Mouse (Mus musculus): ENCODE measurements around the gene Il24.

The Il24 gene

DNA sequence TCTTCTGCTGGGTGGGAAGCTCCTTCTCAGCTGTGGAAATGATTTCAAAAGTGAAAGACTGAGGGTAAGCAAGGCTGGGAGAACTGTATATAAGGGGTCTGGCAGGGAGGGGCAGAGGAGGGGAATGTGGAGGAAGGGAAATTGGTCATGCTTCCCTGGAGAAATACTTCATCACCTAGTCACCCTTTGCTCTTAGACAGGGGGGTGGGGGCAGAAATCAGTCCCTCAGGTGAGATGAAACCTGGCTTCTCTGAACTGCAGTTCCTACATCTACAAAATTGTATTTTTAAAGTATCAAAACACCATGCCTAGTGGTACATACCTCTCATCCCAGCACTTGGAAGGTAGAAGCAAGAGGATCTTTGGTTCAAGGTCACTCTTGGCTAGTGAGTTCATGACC lies at the start of gene Il24:
Gene Il24, minus strand, starts transcription at position 101 of the 400 bp plus-strand sequence.
- no peak for DNase-seq (ENCODE audit: low spot score in 2 of 2)

DNA sequence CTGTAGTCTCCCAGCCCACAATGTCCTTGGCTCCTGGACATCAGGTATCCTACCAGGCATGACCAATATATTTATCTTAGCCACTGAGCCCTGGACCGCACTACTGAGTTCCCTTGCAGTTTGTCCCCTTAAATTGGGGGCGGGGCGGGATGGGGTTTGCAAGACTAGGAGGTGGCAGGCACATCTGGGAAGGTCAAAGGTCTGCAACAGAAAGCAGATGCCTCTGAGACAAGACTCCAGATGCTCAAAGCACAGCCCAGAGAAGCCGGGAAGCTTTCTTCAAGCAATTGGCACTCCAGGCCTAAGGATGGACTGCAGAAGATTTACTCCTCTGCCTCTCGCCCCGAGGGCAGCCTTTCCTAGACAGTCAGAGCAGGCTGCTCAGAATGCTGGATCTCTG lies 49.1 kb upstream of the Il24 start:
- DNase-seq (ENCODE audit: low spot score in 2 of 2): no peak

DNA sequence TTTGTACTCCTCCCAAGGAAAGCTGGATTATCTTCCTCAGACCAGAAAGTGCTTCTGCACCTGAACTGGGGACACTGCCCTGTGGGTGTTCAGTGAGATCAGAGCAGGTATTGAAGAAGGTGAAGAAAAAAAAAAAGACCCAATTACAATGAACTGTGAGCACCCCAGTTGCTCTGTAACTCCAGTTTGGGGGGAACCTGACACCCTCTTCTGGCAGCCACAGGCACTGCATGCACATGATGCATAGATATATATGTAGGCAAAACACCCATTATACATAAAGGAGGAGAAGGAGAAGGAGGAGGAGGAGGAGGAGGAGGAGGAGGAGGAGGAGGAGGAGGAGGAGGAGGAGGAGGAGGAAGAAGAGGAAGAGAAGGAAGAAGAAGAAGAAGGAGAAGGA lies 39.2 kb upstream of the Il24 start:
- DNase-seq (ENCODE audit: low spot score in 2 of 2): no peak

DNA sequence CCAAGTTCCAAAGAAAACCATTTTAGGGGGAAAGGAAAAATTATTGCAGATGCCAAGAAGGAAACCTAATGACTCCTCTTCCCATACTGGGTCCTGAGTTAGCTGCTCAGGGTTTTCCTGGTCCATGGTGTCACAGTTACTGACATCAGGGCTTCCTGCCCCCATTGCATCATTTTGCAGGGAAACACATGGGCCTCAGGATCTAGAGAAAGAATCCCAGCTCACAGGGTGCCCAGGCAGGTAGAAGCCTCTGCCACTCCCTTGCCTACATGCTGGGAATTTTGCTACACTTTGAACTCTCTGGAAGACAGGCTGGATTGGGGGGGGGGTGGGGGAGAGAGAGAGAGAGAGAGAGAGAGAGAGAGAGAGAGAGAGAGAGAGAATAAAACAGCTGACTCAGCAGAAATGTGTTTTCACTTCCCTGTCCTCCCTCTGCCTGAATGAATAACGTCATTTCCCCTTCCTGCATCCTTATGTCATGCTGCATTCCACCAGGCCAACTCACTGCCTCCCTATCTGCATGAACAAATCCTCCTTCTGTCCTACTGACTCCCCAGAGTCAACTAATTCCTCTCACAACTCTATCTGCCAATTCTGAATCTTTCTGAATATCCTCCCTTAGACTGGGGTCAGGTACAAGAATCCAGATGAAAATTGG lies 31.2 kb upstream of the Il24 start:
- DNase-seq (ENCODE audit: low spot score in 2 of 2): no peak

DNA sequence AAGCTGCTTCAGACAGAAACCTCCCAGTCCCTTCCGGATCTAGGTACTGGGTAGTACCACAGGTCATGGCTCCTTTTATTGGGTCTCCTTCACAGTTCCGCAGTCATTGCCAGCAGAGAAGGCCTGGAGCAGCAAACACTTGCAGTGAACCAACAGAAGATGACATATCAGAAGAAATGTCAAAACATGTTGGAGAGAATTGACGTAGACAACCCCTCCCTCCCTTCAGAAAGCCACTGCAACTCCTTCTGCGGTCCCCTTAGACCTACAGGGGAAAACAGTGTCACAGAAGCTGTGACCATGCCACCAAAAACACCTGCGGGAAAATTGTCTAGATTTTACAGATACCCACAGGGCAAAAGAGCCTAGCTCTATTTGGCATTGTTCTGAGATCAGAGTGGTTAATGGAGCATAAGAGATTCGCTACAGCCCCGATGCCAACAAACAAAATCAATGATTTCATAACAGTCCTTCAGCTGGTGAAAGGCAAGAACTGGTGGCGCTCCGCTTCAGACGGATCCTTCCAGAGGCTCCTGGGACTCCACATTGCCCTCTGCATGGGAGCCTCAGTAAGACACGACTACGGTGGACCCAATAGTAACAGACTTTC lies 24.3 kb upstream of the Il24 start, which contains the start of gene Il20:
Gene Il20, minus strand, starts transcription at position 51 of the 610 bp plus-strand sequence.
- no peak for DNase-seq (ENCODE audit: low spot score in 2 of 2)

DNA sequence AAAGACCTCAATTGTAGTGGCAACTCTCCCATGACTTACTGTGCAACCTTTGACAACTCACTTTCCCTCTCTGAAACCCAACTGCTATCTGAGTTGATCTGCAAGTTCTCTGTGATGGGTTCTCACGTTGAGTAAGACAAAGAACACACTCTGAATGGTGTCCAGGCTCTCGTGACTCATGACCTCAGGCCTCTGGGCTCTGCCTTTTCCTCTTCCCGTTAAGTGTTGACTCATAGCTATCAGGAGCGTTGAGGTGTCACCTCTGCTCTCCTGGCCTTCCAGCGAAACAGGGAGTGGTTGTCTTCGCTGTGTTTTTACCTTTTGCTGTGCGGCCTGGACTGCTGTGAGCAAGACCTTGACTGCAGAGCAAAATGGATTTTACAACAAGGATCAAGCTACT lies 15.3 kb upstream of the Il24 start:
- DNase-seq (ENCODE audit: low spot score in 2 of 2): peak in 1 of 2 experiments; percentile 5

DNA sequence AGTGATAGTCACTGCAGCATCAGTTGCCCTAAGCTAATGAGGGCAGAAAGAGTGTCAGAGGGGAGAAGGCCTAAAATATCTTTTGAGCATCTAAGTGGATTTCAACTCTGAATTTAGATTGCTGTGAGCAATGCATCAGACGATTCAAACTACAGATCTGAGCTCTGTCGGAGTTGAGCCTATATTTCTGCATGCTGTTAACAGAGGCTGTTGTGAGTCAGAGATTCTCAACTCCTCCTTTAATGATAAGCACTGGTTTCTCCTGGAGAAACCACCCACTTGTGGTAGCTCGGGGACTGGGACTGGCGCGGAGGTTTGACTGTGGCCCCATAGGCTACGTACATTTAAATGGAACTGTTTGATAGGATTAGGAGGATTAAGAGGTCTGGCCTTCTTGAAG lies 7.2 kb upstream of the Il24 start:
- no peak for DNase-seq (ENCODE audit: low spot score in 2 of 2)

DNA sequence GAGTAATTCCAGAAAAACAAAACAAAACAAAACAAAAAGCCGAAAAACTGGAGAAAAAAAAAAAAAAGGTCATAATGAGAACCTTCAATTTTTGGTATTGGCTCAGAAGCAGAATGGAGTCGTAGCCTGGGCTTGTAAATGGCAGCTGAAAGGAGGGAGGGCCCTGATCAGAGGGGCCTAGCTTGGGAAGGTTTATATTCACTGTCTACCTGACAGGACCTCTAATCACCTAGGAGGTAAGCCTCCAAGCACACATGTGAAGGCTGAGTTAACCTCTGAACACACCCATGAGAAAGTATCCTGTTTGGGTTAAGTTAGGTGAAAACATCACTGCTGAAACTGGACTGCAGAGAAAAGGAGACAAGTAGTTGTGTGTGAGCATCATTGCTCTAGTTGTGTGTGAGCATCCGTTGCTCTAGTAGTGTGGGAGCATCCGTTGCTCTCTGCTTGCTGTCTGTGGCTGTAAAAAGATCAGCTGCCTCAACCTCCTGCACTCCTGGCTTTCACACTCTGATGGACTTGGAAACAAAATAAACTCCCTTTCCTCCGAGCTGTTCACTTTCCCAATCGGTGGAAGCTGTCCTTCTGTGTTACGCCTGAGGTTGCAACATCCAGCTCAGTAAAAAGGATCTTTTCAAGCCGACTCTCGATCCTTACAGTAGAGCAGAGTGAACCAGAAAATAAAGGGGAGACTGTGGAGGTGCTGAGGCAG lies 6.2 kb upstream of the Il24 start:
- DNase-seq (ENCODE audit: low spot score in 2 of 2): no peak

DNA sequence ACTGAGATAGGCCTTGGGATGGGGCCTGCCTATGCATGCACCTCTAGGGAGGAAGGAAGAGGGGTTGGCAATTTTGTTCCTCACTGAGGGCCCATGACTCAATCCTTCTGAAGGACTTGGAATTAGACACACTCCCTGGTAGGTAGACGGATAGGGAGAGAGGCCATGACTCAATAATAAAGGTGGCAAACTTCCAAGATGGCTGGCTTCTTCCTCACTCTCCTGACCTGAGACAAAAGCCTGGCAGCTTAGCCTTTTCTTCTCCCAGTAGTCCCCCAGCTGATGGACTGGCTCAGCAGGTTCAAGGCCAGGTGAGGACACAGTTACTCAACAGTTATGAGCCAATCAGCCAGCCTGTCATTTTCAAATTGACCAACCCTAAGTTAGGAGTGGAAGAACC lies 5.2 kb upstream of the Il24 start:
- no peak for DNase-seq (ENCODE audit: low spot score in 2 of 2)

DNA sequence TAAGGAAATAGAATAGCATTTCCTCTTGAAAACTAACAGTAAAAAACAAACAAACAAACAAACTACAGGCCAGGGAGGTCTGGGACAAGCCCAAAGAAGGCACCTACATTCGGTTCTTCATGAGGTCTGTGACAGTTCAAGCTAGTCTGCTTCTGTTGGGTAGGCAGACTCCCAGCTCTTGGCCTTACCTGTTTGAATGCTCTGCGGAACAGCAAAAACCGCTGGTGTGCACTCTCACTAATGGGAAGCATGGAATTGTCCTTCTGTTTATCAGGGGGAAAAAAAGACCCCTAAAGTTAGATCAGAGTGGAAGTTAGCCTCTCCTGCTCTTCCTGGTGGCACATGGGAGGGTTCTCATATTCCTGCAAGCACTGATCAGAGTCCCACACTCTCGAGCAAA lies 4.1 kb downstream of the Il24 start:
- DNase-seq (ENCODE audit: low spot score in 2 of 2): no peak

DNA sequence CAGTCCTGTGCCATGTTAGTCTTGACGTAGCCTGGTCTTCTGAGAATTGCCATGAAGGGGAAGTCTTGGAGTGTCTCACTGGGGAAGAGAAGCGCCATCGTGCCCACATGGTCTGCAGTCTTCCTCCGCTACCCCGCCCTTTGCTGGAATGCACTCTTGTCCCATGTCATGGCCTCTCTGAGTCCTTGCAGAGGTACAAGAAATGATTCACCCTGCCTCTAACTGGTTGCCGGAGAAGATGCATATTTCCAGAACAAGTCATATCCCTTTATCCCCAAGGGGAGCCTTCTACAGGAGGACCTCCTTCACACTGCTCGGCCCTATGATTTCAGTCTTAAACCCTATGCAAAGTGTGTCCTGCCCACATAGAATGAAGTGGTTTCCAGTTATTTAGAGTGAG lies 7.3 kb downstream of the Il24 start:
- no peak for DNase-seq (ENCODE audit: low spot score in 2 of 2)

DNA sequence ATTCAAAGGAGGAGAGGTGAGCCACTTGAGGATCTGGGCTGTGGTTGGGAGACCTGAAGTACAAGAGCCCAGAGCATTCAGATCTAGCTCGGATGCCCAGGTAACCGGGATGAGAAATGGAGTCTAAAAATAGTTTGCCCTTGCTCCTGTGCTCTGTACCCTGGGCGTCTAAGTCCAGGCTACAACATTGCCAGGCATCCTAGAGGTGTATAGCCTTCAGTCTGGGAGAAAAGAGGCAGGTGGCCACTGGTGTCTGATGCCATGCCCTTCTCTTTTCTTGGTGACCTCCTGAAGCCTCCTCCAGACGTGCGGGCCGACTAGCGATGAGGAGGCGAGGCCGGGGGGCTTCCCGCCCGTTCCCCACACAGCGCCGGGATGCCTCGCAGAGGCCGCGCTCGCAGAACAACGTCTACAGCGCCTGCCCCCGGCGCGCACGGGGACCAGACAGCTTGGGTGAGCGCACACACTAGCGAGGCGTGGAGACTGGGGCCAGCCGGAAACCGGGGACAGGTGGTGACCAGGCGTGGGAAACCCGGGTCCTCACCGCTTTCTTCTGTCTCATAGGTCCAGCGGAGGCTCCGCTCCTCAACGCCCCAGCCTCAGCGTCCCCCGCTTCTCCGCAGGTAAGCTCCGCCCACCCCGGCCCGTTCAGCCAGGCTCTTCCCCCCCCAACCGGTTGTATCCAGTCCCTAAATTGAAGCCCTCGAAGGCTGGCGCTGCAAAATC lies 9.2 kb downstream of the Il24 start:
- DNase-seq (ENCODE audit: low spot score in 2 of 2): peak in 1 of 2 experiments; percentile 33

DNA sequence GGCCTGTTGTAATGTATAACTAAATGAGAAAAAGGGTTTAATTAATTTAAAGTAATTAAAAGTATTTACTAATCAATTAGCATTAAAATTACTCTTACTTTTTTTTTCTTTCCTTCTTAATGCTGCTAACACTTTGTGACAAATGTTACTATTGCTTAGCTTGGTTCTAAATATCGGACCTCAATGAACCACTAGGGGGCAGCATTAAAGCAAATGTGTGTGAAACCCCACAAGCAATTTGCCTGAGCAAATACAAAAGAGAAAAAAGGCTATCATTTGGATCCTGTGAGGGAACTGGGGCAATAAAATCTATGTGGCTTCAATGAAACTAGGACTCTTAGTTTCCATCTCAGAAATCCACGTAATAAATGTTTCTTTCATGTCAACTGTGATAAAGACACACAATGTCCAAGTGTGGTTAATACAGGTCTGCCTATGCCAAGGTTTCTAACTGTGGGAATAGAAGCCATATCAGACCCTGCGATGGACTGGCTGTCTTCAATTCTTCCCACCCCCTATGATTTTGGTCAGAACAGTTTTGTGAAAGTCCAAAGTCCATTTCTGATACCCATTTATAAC lies 10.2 kb downstream of the Il24 start:
- no peak for DNase-seq (ENCODE audit: low spot score in 2 of 2)

DNA sequence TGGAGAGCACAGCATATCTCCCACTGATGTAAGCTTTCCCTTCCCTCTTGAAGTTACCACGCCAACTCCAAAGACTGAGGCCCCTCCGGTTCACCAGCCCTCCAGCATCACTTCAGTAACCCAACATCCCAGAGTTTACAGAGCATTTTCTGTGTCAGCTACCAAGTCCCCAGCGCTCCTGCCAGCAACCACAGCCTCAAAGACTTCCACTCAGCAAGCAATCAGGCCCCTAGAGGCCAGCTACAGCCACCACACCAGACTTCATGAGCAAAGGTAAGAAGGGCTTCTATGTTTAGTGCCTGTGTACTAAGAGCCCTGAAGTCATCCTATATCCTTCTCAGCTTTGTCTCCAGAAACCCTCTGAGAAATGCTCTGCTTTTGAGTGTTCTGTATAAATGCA lies 11.3 kb downstream of the Il24 start:
- no peak for DNase-seq (ENCODE audit: low spot score in 2 of 2)

DNA sequence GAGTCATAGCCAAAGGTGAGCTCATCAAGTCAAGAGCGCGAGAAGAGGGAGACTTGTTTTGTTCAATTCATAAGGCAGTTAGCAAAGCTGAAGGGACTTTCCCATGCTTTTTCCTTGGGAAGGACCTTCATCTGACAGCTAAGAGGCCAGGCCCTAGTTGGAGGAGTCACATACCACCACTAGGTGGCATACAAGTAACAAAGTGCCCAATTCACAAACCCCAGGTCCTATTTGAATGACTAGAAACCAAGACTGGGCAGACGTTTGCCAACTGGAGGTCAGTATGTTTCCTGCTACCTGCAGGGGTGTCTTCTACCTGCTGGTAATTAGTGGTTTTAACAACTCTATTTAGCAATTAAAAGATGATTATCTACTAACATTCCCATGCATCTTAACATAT lies 12.1 kb downstream of the Il24 start:
- DNase-seq (ENCODE audit: low spot score in 2 of 2): no peak

DNA sequence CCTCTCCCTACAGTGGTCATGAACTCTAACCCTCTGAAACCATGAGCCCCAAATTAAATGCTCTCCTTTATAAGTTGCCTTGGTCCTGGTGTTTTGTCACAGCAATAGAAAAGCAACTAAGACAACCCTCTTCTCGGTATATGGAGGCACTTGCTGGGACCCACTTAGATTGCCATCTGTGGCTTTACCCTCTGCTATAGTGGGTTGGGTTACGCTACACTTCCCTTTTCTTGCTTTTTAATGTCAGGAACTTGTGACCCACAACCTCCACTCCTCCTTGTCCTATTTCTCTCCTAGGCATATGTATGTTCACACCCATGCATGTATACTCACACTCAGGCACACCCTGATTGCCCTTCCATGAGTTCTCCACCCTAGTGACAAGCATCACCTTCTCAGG lies 14.3 kb downstream of the Il24 start:
- no peak for DNase-seq (ENCODE audit: low spot score in 2 of 2)

DNA sequence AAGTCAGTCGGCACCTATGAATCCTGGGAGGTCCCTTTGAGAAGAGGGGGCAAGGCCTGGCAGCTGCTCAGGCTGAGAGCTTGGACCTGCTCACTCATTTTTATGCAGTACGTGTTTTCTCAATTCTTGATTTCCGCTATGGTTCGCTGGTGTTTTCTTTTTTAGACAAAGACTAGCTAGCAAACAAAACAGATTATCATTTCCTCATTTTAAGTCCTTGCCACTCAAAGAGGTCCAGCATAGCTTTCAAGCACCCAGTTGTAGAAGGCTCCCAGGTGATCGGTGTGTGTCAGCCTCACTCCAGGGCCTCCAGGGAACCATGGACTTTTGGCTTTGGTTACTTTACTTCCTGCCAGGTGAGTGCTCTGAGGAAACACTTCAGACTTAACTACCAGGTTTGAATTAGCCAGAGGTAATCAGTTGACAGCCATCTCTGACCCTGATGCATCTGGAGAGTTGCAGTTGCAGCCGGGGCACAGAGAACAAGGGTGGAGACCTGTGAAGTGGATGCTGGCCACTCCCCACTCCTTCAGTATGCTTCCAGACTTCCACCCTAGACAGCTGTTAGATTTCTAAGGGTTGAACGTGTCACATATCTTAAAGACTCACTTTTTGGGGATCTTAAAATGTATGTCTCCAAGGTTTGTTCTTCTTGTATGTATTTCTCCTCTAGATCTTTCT lies 21.6 kb downstream of the Il24 start, which contains the start of gene Fcmr:
Gene Fcmr, plus strand, starts transcription at position 129 of the 681 bp plus-strand sequence.
- no peak for DNase-seq (ENCODE audit: low spot score in 2 of 2)

DNA sequence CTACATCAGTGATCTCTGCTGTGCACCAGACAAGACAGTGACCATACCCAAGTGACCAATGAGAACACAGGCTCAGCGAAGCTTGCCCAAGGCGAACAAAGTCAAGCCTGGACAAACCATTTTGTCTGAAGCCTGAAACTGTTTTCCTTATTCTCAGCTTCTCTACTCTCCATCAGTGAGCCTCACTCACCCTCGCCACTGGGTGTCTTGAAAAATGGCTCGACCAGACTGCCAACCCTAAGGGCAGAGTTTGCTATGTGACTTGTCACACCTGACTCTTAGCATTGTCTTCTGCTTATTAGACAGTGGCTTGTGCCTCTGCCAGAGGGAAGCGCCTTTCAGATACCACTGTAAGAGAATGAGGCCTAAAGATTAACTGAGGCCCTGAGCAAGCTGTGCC lies 22.5 kb downstream of the Il24 start:
- DNase-seq (ENCODE audit: low spot score in 2 of 2): no peak

DNA sequence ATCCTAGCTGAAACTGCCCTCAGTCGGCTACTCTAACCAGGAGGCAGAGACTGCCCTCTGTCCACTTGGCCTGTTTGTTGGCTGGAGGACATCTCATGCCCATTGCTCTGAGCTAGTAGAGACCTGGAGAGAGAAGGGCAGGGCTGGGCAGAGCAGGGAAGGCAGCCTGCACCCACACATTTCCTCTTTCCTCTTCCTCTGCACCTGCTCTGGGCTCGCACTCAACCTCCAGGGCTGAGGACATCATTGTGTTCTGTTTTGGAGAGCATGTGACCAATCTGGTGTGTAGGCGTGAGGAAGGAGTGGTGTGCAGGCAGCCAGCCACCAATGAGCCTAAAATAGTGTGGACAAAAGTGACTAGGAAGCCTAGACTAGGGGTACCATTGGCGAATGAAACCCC lies 23.0 kb downstream of the Il24 start:
- DNase-seq (ENCODE audit: low spot score in 2 of 2): no peak

DNA sequence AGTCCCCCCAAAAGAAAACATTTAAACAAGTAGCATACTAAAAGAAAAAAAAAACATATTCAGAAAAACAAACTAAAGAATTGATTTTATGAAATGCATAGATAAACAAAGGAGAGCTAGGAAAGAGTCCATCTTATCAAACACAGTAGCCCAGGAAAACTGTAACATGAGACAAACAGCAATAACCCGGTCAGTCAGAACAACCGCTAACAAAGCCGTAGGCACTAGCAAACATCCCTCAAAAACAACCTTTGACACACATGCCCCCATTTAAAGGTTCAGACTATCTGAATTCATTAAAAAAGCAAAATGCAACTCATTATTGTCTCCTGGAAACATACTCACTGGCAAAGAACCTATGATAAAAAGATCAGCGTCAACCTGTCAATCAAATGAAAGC lies 29.8 kb downstream of the Il24 start:
- no peak for DNase-seq (ENCODE audit: low spot score in 2 of 2)

DNA sequence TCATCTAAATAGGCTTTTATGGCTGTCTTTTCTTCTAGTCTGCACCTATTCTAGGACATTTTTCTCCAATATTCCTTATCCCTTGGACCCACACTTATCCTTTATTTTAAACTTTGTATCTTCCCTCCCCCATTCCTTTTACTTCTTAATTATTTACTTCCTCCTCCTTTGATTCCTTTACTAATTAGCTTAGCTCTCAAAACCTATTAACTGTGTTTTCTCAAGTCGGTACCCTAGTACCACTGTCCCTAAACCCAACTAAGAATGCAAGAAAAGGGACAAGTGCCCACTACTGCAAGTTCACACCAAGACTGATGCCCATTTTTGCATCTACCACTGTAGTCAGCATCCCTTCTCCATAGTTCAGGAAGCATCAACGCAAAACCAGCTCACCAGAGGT lies 31.5 kb downstream of the Il24 start:
- no peak for DNase-seq (ENCODE audit: low spot score in 2 of 2)
